Mouse (Mus musculus) C3H10T1/2 (cell line): Measurements from ENCODE around the gene Gpr18. TPM values are rescaled to one million over a fixed set of nuclear protein-coding genes. Genes with fewer than 3 reads are reported as not detected.

ENCODE experiments used
- polyA plus RNA-seq, 2 experiments: library from polyadenylated mRNA; unstranded; fragments of >200 nt; fragmentation: generic; extraction: Trizol; gene quantifications; one replicate each; pipeline ENCODE4 v1.2.1; 2012; ENCODE audit warnings: missing spikeins in 2 of 2

Gene Gpr18
- under 1 TPM; 0.01 to 0.11 TPM for polyA plus RNA-seq

GRCm38 (mm10) chr14:121915621-121916020 is at the start of gene Gpr18:
Gpr18 (minus strand) TSS chr14:121915781.

GRCm38 (mm10) chr14:121964990-121965389 is 49.4 kb upstream of the Gpr18 start, which contains the start of gene Gpr183:
Gpr183 (minus strand) TSS chr14:121965195.

GRCm38 (mm10) chr14:121878176-121878858 is 37.3 kb downstream of the Gpr18 start, which contains the start of gene Ubac2:
Ubac2 (plus strand) TSS chr14:121878620.

Other genes with a start within 250 kb of the Gpr18 start
- gene Dock9, start 117.9 kb downstream of the Gpr18 start, polyA plus RNA-seq, result 1 to 10 TPM in 1 of 2 experiments, under 1 TPM in 1; 0.55 to 3.8 TPM
- 10 to 100 TPM; 34.5 to 36.5 TPM for gene Ubac2, start 37.2 kb downstream of the Gpr18 start, polyA plus RNA-seq
- gene Gpr183, start 49.4 kb upstream of the Gpr18 start, polyA plus RNA-seq, result under 1 TPM in 1 of 2 experiments, not detected in 1; 0.05 TPM
- gene Timm8a2, start 118.9 kb upstream of the Gpr18 start, polyA plus RNA-seq, result under 1 TPM in 1 of 2 experiments, not detected in 1; 0.13 TPM
- 10 to 100 TPM in 1 of 2 experiments, 1 to 10 TPM in 1; 4.9 to 33.5 TPM for gene Tm9sf2, start 191.3 kb upstream of the Gpr18 start, polyA plus RNA-seq